Mouse (Mus musculus): ENCODE results near the gene Dock6.

- no peak for TF ChIP-seq EP300 (IDR thresholded peaks at IDR 0.05)
- peak; percentile 79 for TF ChIP-seq CTCF (IDR thresholded peaks at IDR 0.05)
These were observed 12.2 kb downstream of the Dock6 start for GRCm38 (mm10) chr9:21840115-21840787.
